Mouse (Mus musculus) monocyte, adult 59 days (primary cell): Measurements from ENCODE around the gene Gm28048. TPM values are rescaled to one million over a fixed set of nuclear protein-coding genes. Genes with fewer than 3 reads are reported as not detected.

Experiments used
- total RNA-seq, 2 experiments: library from RNA; stranded (reverse); gene quantifications; one replicate each; pipeline ENCODE4 v1.2.4; 2023

Gene Gm28048
- 10 to 100 TPM in 1 of 2 experiments, 1 to 10 TPM in 1; 4.3 to 12.2 TPM for total RNA-seq

DNA sequence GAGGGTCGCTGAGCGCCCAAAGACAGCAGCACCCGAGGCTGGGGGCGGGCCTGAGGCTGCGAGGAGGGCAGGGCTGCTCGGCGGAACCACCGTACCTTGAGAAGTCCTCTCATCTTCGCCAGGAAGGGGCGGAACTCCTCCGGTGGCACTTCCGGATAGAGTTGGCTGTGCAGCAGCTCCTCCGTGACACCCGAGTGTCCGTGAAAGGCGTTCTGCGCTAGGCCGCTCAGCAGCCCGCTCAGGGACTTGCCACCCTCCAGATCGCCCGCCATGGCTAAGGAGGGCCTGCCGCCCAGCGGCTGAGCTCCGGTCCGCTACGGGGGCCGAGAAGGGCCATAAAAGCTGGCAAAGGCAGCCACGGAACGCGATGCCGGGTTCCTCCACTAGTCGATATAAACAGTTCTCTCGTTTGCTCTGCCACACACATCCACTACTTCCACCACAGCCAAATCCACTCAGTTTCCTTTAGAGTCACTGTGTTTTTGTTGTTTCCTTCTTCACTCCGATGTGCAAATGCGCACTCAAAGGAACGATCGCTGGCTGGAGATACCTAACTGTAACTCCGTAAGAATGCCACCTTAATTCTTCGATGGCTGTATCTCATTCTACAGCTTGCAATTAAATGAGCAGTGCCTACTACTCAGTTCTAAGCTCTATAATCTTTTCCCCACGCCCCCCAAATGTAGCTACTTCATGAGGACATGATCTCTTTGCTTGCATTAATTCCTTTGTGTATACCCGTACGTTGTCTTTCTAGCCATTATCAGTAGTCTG lies at the start of gene Gm28048, which contains the start of gene Commd1:
Gene Gm28048, minus strand, starts transcription at position 107 of the 774 bp plus-strand sequence.
Gene Commd1, minus strand, starts transcription at position 399 of the 774 bp plus-strand sequence.

DNA sequence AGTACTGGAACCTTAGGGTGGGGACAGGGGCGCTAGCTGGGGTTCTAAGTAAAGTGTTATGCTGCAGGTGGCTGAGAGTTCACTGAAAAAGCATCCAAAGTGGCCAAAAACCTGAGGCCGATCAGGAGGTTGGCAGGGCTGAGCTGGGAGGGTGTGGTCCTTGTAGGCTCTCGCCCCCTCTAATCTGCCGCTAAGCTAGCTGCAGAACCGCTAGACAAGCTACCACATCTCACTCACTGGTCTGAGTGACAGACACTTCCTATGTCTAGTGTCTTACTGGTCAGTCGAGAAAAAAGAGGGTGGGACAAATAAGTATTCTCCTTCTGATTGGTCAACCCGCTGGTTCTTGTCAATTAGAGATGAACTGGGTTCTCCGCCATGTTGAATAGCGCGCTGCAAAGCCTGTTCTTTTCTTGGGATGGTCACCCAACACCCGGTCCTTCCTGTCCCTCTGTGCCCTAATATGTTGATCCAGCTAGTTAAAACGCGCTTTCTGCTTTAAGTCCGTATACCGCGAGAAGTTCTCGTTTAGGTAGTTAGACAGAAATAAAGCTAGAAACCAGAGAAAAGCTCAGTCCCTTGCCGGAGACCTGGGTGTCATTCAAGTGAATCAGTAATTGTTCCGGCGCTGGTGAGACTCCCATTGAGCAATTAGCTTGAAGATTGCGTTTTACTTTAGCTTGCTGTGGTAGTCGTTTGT lies 25.7 kb upstream of the Gm28048 start, which contains the start of gene Fam161a:
Gene Fam161a, plus strand, starts transcription at position 51 of the 700 bp plus-strand sequence.

DNA sequence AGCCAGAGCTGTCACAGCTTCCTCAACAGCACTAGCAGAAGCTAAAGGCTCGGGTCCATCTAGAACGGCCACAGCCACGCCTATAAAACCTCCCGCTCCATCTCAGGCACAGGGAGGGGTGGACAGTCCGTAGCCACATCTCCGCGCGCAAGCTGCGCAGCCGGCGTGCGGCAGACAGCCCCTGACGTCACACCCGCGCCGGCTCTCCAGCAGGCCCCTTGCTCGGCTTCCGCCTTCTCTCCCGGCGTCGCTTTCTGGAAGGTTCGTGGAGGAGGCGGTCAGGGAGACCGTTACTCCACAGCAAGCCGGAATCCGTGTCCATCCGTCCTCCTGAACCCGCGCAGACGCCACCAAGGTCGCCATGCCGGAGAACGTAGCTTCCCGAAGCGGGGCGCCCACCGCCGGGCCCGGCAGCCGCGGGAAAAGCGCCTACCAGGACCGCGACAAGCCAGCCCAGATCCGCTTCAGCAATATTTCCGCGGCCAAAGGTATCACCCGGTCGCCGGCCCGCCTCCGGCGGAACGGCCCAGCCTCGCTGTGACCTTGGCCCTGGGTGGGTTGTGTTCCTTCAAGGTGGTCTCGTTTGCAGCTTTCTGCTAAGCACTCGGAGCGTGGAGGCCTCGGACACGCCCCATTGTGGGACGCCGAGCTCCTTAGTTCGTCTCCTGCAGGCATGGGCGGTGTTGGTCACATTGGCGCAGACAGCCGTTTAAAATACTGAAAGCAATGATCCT lies 8.7 kb upstream of the Gm28048 start, which contains the start of gene Cct4:
Gene Cct4, plus strand, starts transcription at position 127 of the 734 bp plus-strand sequence.

DNA sequence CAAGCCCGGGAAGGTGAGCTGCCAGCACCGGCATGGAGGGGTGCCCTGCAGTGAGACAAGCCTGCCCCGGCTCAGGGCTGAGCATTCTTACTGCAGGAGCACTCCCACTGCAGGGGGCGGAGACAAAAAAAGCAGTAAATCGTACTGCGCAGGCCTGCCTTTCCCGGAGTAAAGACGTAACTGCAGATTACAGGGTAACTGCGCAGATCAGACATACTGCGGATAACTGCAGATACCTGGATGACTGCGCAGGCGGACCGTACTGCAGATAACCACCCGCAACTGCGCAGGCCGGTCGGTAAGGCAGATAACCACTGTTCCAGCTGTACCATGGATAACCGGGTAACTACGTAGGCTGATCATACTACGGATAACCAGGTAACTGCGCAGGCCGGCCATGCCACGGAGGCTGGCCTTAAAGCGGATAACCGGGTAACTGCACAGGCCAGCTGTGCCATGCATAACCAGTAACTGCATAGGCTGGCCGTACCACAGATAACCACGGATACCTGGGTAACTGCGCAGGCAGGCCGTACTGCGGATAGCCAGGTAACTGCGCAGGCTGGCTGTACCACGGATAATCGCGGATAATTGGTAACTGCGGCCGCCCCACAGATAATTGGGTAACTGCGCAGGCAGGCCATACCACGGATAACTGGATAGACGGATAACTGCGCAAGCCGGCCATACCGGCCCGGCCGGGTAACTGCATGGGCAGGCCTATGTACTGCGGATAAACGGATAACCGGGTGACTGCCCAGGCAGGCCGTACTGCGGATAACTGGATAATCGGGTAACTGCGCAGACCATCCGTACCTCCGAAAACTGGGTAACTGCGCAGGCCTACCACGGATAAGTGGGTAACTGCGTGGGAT lies 9.8 kb downstream of the Gm28048 start, which contains the start of gene Zrsr1:
Gene Zrsr1, plus strand, starts transcription at position 171 of the 875 bp plus-strand sequence.

DNA sequence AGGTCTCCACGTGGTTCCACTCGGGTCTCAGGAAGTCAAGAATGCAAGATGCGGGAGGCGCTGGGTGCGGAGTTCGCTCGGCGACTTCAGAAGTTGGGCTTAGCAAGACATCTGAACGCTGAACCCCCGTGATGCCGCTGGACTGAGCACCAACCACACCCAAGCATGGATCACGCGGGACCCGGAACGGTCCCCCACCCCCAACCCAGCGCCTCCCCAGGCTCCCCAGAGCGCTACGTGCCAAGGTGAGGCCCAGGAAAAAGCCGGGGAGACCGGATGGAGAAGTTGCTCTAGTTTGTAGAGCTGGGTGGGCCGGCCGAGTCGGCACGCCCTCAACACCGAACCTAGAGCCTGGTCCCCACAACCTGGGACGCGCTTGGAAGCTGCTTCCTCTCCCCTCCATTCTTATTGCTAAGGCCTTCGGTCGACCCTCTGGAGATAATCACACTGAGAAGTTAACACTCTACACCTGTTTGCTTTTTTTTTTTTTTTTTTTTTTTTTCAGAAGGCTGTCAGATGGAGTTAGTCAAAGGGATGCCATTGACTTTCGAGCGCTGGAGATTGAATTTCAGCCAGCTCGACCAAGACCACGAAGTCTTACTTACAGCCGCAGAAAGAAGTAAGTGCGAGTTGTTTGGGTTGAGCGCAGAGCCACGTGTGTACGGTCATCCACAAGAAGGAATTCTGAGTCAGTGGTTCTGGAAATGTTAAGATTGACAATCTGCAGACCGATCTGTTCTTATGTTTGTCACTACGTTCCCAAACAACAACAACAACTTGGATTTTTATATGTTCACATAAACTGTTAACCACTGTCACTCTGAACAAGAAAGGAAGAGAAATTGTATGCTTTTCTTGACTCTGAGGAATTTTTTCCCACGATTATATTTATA lies 121.3 kb downstream of the Gm28048 start, which contains the start of gene B3gnt2:
Gene B3gnt2, minus strand, starts transcription at position 627 of the 893 bp plus-strand sequence.

Other genes starting within 250 kb of the Gm28048 start
- gene B3gnt2, start 121.1 kb downstream of the Gm28048 start, total RNA-seq, result 10 to 100 TPM; 13.4 to 19.4 TPM
- gene Zrsr1, start 10.1 kb downstream of the Gm28048 start, total RNA-seq, result 10 to 100 TPM; 10.7 to 11.9 TPM
- gene Commd1, start 292 bp upstream of the Gm28048 start, total RNA-seq, result 10 to 100 TPM; 41.8 to 52.1 TPM
- gene Cct4, start 8.4 kb upstream of the Gm28048 start, total RNA-seq, result 100 to 1,000 TPM; 137 to 154 TPM
- gene Fam161a, start 25.4 kb upstream of the Gm28048 start, total RNA-seq, result 1 to 10 TPM; 6.0 to 6.4 TPM